Mouse (Mus musculus): ENCODE measurements around the gene Col24a1. TPM values are rescaled to one million over a fixed set of nuclear protein-coding genes. Genes with fewer than 3 reads are reported as not detected.

Gene Col24a1
- polyA plus RNA-seq, 1 experiment: not detected

DNA sequence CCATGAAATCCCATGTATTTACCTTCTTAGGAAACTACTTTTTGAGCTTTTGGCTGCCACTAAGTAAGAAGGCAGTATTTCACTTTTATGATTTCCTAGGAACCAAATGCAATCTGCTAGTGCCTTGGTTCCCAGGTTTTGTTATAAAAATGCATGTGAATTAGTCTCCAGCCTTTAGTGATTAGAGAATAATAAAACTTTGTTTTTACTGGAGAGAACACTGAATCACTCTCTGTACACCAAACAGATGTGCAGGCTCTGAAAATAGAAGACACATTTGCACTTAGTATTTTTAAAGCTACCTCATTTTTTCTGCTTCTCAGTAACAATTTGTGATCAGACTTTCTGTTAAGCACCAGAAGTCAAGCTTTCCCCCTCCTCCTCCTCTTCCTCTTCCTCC lies 94.2 kb downstream of the Col24a1 start:
- Histone ChIP-seq H3K4me1 (ENCODE audit: control insufficient read depth, insufficient read depth, low read length) (no peaks in the 10 kb centered on the region), H3K4me3 (ENCODE audit: insufficient read depth, low read depth, low read length) (no peak overlapping the region), H3K27ac (ENCODE audit: insufficient read depth, low read depth, low read length) (no peak overlapping the region; the same call in 1 of the 2 replicates)
- TF ChIP-seq CTCF (IDR thresholded peaks at IDR 0.05; ENCODE audit: insufficient read depth, low read depth, low read length) (no peak), POLR2A (IDR thresholded peaks at IDR 0.05; ENCODE audit: insufficient read depth, low read depth, low read length) (no peak)

DNA sequence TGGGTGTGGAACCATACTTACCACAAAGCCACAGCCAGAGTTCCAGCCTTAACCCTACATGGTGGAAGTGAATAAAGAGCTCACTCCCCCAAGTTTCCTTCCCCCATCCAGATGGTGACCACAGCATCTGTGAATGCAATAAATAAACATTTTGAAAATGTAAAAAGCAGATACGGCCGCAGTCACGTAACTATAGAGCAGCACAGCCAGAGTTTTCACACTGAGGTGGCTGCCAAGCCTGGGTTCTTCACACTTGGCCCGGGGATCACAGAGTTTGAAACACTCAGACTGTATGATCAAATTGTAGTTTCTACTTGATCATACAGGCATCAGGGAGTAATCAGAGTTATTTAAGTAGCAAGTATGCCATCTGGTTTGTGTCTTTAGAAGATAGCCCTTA lies 98.4 kb downstream of the Col24a1 start:
- no peak overlapping the region for H3K27ac ChIP-seq (ENCODE audit: insufficient read depth, low read depth, low read length)
- H3K4me1 ChIP-seq (ENCODE audit: control insufficient read depth, insufficient read depth, low read length): no peaks in the 10 kb centered on the region
- WGBS: 85% methylated on average over 4 of the region's 4 CpGs
- TF ChIP-seq POLR2A (IDR thresholded peaks at IDR 0.05; ENCODE audit: insufficient read depth, low read depth, low read length): no peak
- TF ChIP-seq CTCF (IDR thresholded peaks at IDR 0.05; ENCODE audit: insufficient read depth, low read depth, low read length): no peak
- H3K4me3 ChIP-seq (ENCODE audit: insufficient read depth, low read depth, low read length): no peak overlapping the region

DNA sequence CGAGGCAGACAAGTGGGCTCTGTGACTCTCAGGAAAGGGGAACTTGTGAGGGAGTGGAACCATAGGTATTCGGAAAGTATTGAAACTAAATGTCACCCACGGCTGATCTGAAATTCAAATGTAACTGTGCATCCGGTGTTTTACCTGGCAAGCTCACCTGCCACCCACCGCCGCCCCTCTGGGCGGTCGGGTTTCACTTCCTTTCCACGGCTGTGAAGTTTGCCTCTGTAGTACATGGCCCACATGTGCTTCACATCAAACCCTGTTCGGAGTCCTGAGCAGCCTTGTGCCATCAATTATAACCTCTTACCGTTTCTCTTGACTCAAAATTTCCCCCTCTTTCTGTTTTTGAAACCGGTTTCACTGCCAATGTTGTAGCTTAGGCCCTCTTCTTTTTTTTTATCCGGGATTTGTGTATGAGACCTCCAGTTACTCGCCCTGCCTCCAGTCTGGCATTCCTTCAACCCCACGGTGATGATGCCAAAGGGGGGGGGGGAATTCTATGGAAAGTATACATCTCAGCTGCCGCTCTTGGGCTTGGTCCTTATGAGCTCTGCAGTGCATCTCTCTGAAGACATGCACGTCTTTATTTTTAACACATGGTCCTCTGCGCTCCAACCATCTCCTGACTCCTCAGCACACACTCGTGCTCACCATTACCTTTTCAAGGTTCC lies 99.9 kb downstream of the Col24a1 start:
- no peak overlapping the region for H3K4me3 ChIP-seq (ENCODE audit: insufficient read depth, low read depth, low read length)
- TF ChIP-seq CTCF (IDR thresholded peaks at IDR 0.05; ENCODE audit: insufficient read depth, low read depth, low read length) (no peak), POLR2A (IDR thresholded peaks at IDR 0.05; ENCODE audit: insufficient read depth, low read depth, low read length) (no peak)
- WGBS: 86% methylated on average over 19 of the region's 19 CpGs
- H3K4me1 ChIP-seq (ENCODE audit: control insufficient read depth, insufficient read depth, low read length): no peaks in the 10 kb centered on the region
- H3K27ac ChIP-seq (ENCODE audit: insufficient read depth, low read depth, low read length): no peak overlapping the region

DNA sequence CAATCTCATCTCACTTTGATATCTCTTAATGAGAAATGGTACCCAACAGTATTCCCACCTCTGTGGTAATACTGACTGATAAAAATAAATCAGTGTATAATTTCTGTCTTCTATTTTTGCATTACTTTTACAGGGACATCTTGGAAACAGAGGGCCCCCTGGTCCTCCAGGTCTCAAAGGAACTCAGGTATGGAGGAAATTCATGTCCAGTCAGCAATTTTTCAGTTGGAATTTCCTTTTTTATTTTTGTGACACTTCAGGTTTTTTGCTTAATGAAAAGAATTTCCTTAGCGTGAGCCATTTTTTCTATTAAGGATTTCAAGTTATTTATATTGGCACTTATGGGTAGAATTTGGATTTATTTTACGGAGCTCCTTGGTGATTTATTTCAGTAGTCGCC lies 106.9 kb downstream of the Col24a1 start:
- no peak overlapping the region for H3K4me3 ChIP-seq (ENCODE audit: insufficient read depth, low read depth, low read length)
- H3K27ac ChIP-seq (ENCODE audit: insufficient read depth, low read depth, low read length): no peak overlapping the region
- H3K4me1 ChIP-seq (ENCODE audit: control insufficient read depth, insufficient read depth, low read length): no peaks in the 10 kb centered on the region
- WGBS: 97% methylated on average over 3 of the region's 3 CpGs
- TF ChIP-seq POLR2A (IDR thresholded peaks at IDR 0.05; ENCODE audit: insufficient read depth, low read depth, low read length): no peak

DNA sequence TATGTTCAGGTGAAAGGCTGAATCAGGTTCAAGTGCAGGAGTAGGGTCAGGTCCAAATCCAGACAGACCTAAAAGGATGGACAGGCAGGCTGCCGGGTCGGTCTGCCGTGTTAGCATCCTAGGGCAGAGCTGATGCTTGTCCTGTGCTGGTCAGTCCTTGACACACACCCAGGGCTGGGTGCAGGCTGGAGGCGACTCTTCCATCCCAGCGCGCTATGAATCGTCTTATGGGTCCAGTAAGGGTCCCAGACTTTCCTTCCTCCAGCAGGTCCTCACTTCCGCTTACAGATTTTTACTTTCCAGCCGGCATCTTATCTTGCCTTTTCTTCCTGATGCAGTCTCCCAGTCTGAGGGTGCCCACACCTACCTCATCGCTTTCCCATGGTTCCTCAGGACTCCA lies 110.0 kb downstream of the Col24a1 start:
- H3K4me1 ChIP-seq (ENCODE audit: control insufficient read depth, insufficient read depth, low read length): no peaks in the 10 kb centered on the region
- no peak overlapping the region for H3K4me3 ChIP-seq (ENCODE audit: insufficient read depth, low read depth, low read length)
- TF ChIP-seq POLR2A (IDR thresholded peaks at IDR 0.05; ENCODE audit: insufficient read depth, low read depth, low read length) (no peak), CTCF (IDR thresholded peaks at IDR 0.05; ENCODE audit: insufficient read depth, low read depth, low read length) (no peak)
- H3K27ac ChIP-seq (ENCODE audit: insufficient read depth, low read depth, low read length): no peak overlapping the region
- 96% methylated on average over 10 of the region's 10 CpGs for WGBS

DNA sequence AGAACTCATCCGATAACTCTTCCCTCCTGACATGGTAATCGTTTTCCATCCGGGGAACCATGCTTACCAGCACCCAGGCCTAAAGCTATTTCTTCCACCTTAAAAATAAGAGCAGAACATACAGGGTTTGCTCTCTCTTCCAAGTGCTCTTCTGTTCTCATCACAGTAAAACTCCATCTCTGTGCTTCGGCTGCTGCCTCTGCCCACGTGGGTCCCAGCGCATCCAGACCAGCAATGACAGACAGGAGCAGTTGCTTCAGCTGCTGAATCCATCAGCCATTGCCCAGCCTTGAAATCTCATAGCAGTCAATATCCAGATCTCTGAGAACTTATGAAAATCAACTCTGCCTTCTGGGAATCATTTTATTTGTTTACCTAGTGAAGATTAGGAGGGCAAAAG lies 110.7 kb downstream of the Col24a1 start:
- Histone ChIP-seq H3K4me3 (ENCODE audit: insufficient read depth, low read depth, low read length) (no peak overlapping the region), H3K27ac (ENCODE audit: insufficient read depth, low read depth, low read length) (no peak overlapping the region), H3K4me1 (ENCODE audit: control insufficient read depth, insufficient read depth, low read length) (no peaks in the 10 kb centered on the region)
- no peak for TF ChIP-seq CTCF (IDR thresholded peaks at IDR 0.05; ENCODE audit: insufficient read depth, low read depth, low read length)
- no peak for TF ChIP-seq POLR2A (IDR thresholded peaks at IDR 0.05; ENCODE audit: insufficient read depth, low read depth, low read length)
- WGBS: 81% methylated on average over 6 of the region's 6 CpGs

DNA sequence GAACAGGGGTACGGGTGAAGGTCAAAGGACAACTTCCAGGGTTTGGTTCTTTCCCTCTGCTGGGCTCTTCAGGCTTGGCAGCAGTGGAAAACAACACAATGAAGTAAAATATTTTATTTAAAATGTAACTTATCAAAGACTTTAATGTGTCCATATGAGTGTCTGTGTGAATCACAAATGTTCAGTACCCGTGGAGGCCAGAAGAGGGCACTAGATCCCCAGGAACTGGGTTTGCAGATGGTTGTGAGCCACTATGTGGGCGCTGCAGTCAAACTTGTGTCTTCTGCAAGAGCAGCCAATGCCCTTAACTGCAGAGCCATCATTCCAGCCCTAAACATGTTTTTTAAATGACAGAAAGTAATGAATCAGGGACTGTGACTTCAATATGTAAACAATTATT lies 115.8 kb downstream of the Col24a1 start:
- H3K27ac ChIP-seq (ENCODE audit: insufficient read depth, low read depth, low read length): no peak overlapping the region
- H3K4me3 ChIP-seq (ENCODE audit: insufficient read depth, low read depth, low read length): no peak overlapping the region
- 78% methylated on average over 3 of the region's 3 CpGs for WGBS
- TF ChIP-seq CTCF (IDR thresholded peaks at IDR 0.05; ENCODE audit: insufficient read depth, low read depth, low read length) (no peak), POLR2A (IDR thresholded peaks at IDR 0.05; ENCODE audit: insufficient read depth, low read depth, low read length) (no peak)
- H3K4me1 ChIP-seq (ENCODE audit: control insufficient read depth, insufficient read depth, low read length): no peaks in the 10 kb centered on the region

DNA sequence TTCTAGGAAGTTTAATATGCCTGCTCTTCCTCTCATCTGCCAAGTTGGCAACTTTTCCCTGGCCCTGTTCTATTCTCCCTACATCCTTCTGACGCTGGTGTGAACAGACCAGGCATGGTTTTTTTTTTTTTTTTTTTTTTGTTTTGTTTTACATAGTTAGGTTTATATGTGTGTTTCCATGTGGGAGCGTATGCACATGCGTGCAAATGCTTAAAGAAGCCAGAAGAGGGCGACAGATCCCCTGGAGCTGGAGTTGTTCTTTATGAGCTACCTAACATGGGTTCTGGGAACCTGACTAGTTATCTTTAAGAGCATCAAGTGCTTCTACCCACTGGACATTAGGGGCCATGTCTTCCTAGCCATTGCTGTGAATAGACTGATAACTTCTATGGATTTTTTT lies 119.9 kb downstream of the Col24a1 start:
- 49% methylated on average over 4 of the region's 4 CpGs for WGBS
- H3K27ac ChIP-seq (ENCODE audit: insufficient read depth, low read depth, low read length): no peak overlapping the region
- TF ChIP-seq POLR2A (IDR thresholded peaks at IDR 0.05; ENCODE audit: insufficient read depth, low read depth, low read length) (no peak), CTCF (IDR thresholded peaks at IDR 0.05; ENCODE audit: insufficient read depth, low read depth, low read length) (no peak)

DNA sequence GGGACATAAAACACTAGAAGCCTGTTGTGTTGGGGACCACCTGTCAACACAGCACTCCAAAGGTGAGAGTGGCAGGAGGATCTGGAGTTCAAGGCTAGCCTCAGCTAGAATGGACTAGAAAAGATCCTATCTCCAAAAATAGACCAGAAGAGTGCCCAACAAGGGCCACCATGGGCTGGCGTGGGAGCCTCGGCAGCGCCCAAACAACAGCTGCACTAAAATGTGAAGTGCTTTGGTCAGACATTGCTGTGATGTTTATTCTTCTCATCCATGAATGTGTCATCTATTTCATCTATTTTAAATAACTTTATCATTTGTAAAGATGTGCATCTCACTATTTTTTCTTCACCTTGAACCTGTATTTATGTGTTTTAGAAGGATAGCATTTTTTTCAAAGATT lies 122.1 kb downstream of the Col24a1 start:
- Histone ChIP-seq H3K27ac (ENCODE audit: insufficient read depth, low read depth, low read length) (no peak overlapping the region), H3K4me1 (ENCODE audit: control insufficient read depth, insufficient read depth, low read length) (no peaks in the 10 kb centered on the region), H3K4me3 (ENCODE audit: insufficient read depth, low read depth, low read length) (no peak overlapping the region)
- TF ChIP-seq CTCF (IDR thresholded peaks at IDR 0.05; ENCODE audit: insufficient read depth, low read depth, low read length): no peak
- TF ChIP-seq POLR2A (IDR thresholded peaks at IDR 0.05; ENCODE audit: insufficient read depth, low read depth, low read length): no peak
- WGBS: 98% methylated on average over 3 of the region's 3 CpGs

More for the DNA sequence above, 119.9 kb downstream of the Col24a1 start:
- Histone ChIP-seq H3K4me3 (ENCODE audit: insufficient read depth, low read depth, low read length) (no peak overlapping the region), H3K4me1 (ENCODE audit: control insufficient read depth, insufficient read depth, low read length) (no peaks in the 10 kb centered on the region)

DNA sequence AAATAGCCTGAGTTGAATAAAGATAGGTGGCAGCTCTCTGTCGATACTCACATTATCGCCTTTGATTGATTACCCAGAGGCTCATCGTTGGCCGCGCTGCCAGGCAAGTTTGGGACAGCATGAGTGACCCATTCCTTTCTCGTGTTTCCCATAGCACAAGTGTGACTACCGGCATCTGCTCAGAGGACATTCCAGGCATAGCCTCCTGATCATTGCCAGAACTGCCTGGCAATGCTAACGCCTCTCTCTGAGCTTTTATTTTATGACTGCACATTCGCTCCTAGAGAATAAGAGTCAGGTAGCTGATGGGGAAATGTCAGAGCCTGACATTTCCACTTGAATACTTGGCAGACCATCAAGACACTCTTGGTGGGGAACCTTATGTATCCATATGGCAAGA lies 125.5 kb downstream of the Col24a1 start:
- H3K27ac ChIP-seq (ENCODE audit: insufficient read depth, low read depth, low read length): no peak overlapping the region
- TF ChIP-seq POLR2A (IDR thresholded peaks at IDR 0.05; ENCODE audit: insufficient read depth, low read depth, low read length) (no peak), CTCF (IDR thresholded peaks at IDR 0.05; ENCODE audit: insufficient read depth, low read depth, low read length) (no peak)
- WGBS: 88% methylated on average over 9 of the region's 9 CpGs
- no peak overlapping the region for H3K4me3 ChIP-seq (ENCODE audit: insufficient read depth, low read depth, low read length)
- no peaks in the 10 kb centered on the region for H3K4me1 ChIP-seq (ENCODE audit: control insufficient read depth, insufficient read depth, low read length)
